Mouse (Mus musculus): ENCODE measurements around the gene Rae1.
A peak's percentile ranks its signal among the peaks of the same experiment; 100 is the strongest.

Rae1 gene

GRCm38 (mm10) chr2:172996207-172996606, 3.7 kb upstream of the Rae1 start:
- DNase-seq (ENCODE audit: low read depth, low spot score): peak; percentile 69

DNA sequence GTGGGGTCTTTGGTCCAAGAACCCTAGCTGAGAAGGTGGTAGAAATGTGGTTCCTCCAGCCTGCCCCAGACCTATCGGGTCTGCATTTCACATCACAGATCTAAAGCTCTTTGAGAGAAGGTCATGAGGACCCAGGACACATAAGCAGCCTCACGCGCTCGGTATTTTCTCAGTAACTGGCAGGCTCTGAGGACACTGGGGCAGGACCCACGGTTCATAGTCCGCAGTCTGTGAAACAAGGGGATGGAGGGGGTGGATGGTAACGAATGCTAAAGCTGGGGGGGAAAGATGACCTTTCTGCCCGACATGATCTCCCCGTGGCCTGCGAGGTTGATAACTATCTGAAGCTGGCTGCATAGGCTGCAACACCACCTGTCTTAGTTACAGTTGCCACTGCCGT, 2.2 kb upstream of the Rae1 start:
- DNase-seq (ENCODE audit: low read depth, low spot score): no peak

GRCm38 (mm10) chr2:172998478-172998877, 1.4 kb upstream of the Rae1 start:
- DNase-seq (ENCODE audit: low read depth, low spot score): no peak

GRCm38 (mm10) chr2:173000285-173000652, 352 bp downstream of the Rae1 start:
- DNase-seq (ENCODE audit: low read depth, low spot score): no peak

DNA sequence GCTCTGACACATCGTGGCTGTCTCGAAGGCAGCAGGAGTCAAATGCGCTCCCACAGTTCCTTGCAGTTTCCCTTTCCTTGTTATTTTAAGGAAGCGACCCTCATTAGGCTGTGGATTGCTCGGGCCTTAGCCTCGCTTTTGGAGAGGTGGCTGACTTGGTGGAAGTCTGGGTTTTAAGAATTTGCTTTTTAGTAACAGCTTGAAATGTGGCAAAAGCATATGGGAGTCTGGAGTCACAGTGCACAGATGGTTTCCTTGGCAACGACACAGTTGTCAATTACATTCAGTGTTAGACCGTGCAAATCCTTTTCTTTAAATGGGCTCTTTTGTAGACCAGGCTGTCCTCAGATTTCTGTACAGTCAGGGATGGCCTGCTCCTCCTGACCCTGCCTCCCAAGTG, 1.0 kb downstream of the Rae1 start:
- DNase-seq (ENCODE audit: low read depth, low spot score): peak; percentile 37

- no peak for DNase-seq (ENCODE audit: low read depth, low spot score)
Observed at GRCm38 (mm10) chr2:173003737-173004136, 3.8 kb downstream of the Rae1 start.

- DNase-seq (ENCODE audit: low read depth, low spot score): no peak
Observed at GRCm38 (mm10) chr2:173010220-173010717, 10.4 kb downstream of the Rae1 start.

DNA sequence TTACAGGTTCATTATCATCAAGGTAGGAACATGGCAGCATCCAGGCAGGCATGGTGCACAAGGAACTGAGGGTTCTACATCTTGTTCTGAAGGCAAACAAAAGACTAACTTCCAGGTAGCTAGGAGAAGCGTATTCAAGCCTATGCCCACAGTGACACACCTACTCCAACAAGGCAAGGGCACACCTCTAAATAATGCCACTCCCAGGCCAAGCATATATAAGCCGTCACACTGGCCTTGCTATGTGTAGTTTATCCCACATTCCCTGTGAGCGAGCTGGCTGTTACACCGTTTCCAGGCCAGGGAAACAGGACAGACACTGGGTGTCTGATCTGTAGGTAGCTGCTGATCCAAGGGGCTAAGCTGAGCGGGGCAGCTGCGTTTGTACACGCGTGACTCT, 11.5 kb downstream of the Rae1 start:
- no peak for DNase-seq (ENCODE audit: low read depth, low spot score)

- no peak for DNase-seq (ENCODE audit: low read depth, low spot score)
Observed at GRCm38 (mm10) chr2:173014741-173015287, 14.9 kb downstream of the Rae1 start.

DNA sequence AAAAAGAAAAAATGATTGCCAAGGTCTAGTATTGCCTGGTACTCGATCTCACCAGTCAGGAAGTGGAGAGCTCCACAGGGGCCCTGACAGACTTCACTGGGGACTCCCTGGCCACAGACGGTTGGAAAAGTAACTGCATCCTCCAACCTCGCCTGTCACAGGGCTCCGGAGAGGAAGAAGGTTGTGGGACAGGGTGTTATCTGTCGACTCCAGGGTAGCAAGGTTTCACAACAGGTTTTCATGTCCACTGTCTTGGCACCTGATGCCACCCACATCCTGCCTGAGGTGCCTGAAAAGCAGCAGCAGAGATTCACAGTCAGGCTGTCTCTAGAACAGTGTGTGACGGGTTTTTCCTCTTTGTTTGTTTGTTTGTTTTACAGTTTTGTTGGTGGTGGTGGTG, 18.0 kb downstream of the Rae1 start:
- DNase-seq (ENCODE audit: low read depth, low spot score): peak; percentile 32

GRCm38 (mm10) chr2:173018618-173019017, 18.7 kb downstream of the Rae1 start:
- DNase-seq (ENCODE audit: low read depth, low spot score): peak; percentile 52

GRCm38 (mm10) chr2:173019322-173019721, 19.4 kb downstream of the Rae1 start:
- DNase-seq (ENCODE audit: low read depth, low spot score): peak; percentile 78

DNA sequence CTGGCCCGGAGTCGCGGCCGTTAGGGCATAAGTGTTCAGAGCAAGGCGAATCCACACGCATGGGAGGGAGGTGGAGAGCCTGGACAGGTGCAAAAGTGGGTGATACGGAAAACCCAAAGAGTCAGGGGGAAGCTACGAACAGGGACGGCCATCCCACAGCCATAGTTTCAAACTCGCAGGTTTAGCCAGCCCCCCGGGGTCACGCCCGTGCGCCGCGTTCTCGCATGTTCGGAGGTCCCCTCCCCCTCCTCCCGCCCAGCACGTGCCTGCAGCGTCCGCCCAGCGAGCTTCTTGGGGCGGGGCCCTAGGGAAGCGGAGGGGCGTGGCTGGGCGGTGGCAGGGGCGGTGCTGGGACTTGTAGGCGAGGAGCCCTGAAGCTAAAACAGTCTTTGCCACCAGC, 19.9 kb downstream of the Rae1 start:
- DNase-seq (ENCODE audit: low read depth, low spot score): peak; percentile 94

GRCm38 (mm10) chr2:173020430-173020829, 20.5 kb downstream of the Rae1 start, which contains the start of gene Rbm38:
TSS of gene Rbm38 (plus strand) at chr2:173020498.
- peak; percentile 41 for DNase-seq (ENCODE audit: low read depth, low spot score)

DNA sequence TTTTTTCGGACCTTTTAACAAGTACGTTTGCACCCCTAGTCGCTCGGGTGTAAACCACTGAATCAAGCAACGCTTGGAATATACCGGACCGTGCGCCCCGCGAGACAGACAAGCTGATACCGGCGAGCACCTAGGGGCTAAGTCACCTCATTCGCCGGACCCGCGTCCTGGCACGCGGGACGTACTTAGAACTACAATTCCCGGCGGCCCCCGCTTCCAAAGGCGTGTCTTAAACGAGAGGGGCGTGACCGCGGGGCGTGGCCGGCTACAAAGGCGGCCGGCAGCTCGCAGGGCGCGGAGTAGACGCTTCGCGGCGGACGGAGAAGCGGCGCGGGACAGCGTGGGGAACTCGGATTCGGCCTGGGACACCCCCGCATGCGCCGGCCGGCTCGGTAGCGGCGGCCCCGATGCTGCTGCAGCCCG, 21.7 kb downstream of the Rae1 start:
- DNase-seq (ENCODE audit: low read depth, low spot score): peak; percentile 97

- DNase-seq (ENCODE audit: low read depth, low spot score): peak; percentile 87
Observed at GRCm38 (mm10) chr2:173022056-173022681, 22.3 kb downstream of the Rae1 start.

DNA sequence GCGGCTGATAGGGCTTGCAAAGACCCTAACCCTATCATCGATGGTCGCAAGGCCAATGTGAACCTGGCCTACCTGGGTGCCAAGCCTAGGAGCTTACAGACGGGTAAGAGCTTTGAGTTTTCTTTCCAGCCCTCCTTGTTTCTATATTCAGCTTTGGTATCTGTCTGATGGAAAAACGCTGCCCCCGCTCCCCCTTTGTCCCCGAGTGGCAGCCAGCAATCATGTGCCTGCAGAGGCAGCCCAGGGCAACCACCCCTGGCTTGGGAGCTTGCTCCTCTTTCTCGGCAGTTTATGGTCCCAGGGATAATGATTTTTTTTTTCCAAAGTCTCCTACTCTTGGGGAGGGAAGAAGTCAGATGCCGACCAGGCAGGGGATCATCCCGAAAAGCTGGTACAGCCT, 22.9 kb downstream of the Rae1 start:
- no peak for DNase-seq (ENCODE audit: low read depth, low spot score)

DNA sequence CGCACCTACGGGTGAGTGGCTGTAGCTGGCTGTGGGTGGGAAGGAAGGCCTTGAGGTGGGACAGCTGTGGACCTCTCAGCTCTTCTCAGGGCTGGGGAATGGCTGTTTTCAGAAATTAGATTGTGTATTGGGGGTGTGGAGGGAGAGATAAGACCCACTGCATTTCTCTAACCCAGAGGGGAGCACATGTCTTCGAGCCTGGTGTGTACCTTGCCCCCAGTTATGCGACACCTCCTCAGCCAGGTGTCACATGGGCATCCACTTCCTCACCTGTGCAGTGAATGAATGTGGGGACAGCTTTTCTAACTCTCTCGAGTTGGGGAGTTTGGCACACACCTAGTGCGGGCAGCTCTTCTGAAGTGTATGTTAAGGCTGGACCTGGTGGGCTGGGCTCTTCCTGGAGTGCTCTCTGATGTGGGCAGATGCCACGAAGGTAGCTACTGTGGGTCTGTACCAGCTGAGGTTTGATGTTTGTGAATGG, 23.5 kb downstream of the Rae1 start:
- DNase-seq (ENCODE audit: low read depth, low spot score): peak; percentile 22

GRCm38 (mm10) chr2:173023966-173024365, 24.0 kb downstream of the Rae1 start:
- no peak for DNase-seq (ENCODE audit: low read depth, low spot score)

GRCm38 (mm10) chr2:173024392-173024791, 24.5 kb downstream of the Rae1 start:
- DNase-seq (ENCODE audit: low read depth, low spot score): no peak

DNA sequence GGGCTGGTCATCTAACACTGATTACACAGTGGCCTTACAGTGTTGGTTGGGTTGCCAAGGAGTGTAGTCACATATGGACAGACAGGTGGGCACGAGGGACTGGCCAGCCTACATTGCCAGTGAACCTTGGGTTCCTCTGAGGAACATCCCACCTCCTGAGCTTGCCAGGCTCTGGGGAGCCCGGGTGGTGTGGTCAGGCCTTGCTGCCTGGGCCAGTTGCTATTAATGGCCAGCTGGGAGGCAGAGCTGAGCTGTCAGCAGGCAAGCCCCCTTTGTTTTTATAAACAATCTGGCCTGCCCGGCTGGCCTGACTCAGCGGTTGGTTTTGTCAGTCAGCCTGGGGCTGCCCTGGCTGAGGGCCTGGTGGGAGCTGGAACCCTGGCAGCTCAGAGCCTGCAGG, 25.0 kb downstream of the Rae1 start:
- DNase-seq (ENCODE audit: low read depth, low spot score): no peak

GRCm38 (mm10) chr2:173026286-173026685, 26.4 kb downstream of the Rae1 start:
- no peak for DNase-seq (ENCODE audit: low read depth, low spot score)

DNA sequence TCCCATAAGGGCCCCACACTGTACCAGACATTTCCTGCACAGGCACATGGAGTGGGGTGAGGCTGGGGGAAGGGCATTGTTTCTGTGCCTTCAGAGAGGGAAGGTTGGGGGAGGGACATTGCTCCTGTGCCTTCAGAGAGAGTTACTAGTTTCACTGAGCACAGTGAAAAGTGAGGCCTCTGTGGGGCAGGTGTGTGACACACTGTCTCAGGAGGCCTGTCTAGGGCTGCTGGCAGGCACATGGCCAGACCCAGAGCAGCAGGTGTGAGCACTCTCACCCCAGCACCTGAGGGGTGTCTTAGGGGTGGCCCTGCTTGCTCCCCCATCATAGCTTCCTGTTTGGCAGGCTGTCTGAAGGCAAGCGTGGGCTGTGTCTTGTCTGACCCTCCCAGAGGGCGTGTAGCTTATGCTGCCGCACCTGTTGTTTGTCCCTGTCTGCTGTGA, 26.8 kb downstream of the Rae1 start:
- peak; percentile 94 for DNase-seq (ENCODE audit: low read depth, low spot score)
